Mouse (Mus musculus): Measurements from ENCODE around the gene Srgap3.

Gene Srgap3

GRCm38 (mm10) chr6:112820298-112820992 is 126.6 kb downstream of the Srgap3 start:
- in situ Hi-C loops (cut with MboI, MseI): no loop called here

DNA sequence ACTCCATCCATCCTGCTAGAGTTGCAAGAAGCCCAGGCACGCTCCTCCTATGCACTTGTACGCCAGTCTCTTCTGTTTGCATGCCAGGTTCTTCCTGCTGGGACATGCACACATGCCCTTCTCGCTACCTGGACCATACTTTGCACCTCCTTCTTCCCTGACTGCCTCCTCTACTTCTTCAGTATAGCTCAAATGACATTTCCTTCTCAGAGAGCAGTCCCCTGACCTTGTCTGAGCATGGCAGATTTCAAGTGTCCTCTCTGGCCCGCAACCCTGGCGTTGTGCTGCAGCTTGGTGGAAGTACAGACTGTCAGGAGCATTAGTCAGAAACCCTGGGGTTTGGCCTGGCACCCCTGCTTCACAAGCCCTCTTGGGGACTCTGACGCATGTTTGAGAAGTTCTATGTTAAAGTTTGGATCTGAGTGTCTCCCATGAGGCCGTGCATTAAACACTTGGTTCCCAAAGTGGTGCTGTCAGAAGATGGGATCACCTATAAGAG is 128.6 kb downstream of the Srgap3 start:
- in situ Hi-C loops (cut with MboI, MseI): no loop called here

DNA sequence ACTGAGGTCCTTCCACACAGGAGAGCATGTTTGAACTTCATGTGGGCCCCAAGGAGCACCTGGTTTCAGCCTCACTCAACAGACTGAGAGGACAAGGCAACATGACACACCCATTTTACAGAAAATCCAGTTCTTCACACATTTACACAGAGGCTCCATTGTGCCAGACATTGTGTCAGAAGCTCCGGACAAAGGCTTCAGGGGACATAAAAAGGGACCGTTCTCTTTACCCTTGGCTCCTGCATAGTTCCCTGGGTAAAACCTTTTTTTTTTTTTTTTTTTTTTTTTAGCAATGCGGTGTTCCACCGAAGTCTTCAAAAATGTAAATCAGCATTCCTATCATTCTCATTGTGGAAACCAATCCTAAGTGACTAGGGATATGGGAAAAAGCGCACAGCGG is 131.5 kb downstream of the Srgap3 start:
- in situ Hi-C loops (cut with MboI, MseI): no loop called here

DNA sequence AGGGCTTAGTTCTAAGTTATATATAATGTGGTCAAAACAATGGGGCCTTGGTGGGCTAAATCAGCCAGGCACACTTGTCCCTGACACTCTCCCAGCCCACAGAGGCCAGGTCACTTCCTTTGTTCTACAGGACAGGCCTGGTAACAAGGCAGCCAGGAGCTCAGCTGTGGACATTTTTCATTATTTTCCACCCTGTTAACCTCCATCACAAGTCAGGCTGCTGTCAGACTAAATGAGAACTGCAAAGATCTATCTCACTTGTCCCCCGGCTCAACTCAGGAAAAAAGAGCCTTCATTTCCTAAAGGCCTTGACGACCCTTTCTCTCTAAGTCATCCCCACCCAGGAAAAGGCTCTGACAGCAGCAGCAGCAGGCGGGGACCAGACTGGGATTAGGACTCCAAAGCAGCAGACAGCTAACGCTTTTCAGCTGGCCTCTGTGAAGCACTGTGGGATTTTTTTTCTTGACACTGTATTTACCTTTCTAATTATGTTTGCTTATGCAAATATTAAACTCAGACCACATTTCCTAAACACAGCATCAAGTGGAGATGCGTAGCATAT is 132.5 kb downstream of the Srgap3 start:
- in situ Hi-C loops (cut with MboI, MseI): no loop called here

GRCm38 (mm10) chr6:112812884-112813283 is 134.2 kb downstream of the Srgap3 start:
- in situ Hi-C loops (cut with MboI, MseI): no loop called here

DNA sequence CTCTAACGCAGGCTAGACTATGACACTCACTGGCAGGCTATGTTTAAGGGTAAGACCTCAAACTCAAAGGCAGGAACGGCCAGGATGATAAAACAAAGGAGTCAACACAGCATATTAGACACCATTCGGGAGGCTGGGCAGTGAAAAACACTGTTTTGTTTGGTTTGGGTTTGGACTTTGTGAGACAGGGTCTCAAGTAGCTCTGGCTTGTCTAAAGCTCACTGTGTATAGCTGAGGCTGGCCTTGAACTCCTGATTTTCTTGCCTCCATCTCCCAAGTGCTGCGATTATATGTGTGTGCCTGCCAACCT is 136.6 kb downstream of the Srgap3 start:
- in situ Hi-C loops (cut with MboI, MseI): no loop called here

DNA sequence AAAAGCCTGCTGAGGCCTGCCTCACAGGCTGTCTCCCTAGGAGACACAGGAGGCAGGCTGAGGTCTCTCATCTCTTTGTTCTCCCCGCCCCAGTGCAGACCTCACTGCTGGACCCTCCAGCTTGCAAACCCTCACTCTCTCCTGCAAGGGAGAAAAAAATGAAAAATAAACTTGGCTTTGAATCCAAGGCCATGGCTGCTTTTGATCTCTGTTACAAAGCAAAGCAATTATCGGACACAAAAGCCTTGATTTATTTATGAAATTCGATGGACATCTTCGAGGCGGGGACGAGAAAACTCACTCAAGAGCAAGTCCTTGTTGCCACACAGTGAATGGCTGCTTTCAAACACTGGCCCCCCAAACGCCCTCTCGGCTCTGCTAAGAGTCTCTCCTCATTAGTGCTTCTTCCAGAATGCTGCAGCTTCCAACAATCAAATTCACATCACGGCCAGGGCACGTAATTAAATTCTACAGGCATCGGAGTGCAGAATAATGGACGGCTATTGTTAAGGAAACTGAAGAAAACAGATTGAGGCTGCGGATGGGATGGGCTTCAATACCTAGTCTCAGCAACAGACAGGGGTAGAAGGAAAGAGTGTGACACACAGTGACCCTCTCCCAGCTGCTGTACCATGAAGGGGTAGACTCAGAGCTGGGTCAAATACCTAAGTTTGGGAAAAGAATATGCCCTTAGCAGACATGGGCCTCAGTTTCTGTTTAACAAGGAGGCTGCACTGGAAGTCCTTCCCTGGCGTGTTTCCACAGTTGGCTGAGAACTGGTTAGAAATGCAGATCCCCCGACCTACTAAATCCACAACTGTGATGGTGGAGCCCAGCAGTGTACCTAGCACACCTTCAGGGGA is 137.2 kb downstream of the Srgap3 start:
- in situ Hi-C loops (cut with MboI, MseI): no loop called here

GRCm38 (mm10) chr6:112808738-112809137 is 138.3 kb downstream of the Srgap3 start:
- in situ Hi-C loops (cut with MboI, MseI): no loop called here

DNA sequence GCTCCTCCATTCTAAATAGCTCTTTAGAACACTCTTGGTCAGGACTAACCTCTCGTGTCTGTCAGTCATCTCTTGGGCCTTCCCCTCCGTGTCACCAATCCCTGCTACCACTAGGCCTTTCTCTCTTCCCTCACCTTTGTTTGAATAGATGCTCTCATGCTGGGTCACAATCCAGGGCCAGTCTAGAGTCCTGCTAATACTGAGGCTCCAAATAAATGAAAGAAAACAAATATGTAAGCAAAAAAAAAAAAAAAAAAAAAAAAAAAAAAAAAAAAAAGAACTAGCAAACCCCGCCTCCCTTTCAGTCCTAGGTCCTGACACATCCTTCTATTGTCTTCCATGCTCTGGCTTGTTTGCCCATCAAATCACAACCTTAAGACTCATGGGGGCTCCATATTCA is 145.1 kb downstream of the Srgap3 start:
- in situ Hi-C loops (cut with MboI, MseI): no loop called here

DNA sequence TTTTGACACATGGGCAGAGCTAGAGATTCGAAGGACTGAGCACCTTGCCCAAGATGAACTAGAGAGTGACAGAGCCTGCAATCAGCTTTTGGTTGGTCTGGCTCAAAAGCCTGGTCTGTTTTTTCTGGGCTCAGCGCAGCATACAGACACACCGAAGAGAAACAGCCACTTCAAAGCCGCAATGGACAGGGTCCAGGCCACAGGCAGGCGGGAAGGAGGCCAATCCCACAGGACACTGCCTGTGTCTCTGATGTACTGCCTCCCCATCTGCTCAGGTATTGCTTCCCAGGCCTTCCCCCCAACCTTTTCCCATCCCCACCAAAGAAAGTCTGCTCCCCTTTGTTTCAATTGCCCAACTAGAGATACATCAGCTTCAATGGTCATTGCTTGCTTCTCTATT is 148.7 kb downstream of the Srgap3 start:
- in situ Hi-C loops (cut with MboI, MseI): no loop called here

DNA sequence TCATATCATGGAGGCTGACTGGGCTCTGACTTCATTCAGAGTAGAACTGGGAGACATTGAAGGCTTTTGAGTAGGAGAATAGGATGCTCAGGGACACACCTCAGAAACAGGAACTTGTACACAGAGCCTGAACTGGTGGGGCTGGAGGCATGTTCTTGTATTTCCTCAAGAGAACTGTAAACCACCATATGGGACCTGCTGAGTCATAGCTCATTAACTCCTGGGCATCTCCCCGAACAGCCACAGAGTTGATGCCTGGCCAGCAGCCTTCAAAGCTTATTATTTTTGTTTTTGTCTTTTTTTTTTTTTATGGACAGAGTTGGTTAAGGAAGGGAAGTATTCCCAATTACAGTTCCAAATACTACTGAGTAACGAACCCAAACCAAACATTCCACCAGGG is 150.5 kb downstream of the Srgap3 start:
- in situ Hi-C loops (cut with MboI, MseI): no loop called here

DNA sequence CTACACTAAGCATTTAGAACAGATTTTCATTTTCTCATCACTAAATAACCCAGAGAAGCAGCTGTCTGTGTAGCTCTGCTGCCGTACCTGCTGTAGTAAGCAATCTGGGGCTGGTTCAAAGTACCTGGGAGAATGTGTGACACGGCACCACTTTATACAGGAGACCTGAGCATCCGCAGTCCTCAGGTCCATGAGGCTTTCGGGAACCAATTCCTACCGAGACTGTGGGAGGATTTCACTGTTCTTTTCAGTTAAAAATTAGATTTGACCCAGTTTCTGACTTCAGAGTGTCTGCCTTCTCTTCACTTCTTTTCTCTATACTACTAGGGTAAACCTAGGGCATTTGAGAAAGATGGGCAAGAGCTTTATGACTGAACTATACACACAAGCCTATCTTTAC is 153.2 kb downstream of the Srgap3 start:
- in situ Hi-C loops (cut with MboI, MseI): no loop called here

GRCm38 (mm10) chr6:112789901-112790300 is 157.2 kb downstream of the Srgap3 start:
- in situ Hi-C loops (cut with MboI, MseI): no loop called here

GRCm38 (mm10) chr6:112788617-112789016 is 158.4 kb downstream of the Srgap3 start:
- in situ Hi-C loops (cut with MboI, MseI): no loop called here

GRCm38 (mm10) chr6:112788174-112788573 is 158.9 kb downstream of the Srgap3 start:
- in situ Hi-C loops (cut with MboI, MseI): no loop called here

GRCm38 (mm10) chr6:112781409-112782093 is 165.5 kb downstream of the Srgap3 start:
- in situ Hi-C loops (cut with MboI, MseI): no loop called here

- in situ Hi-C loops (cut with MboI, MseI): no loop called here
These were observed 168.9 kb downstream of the Srgap3 start for GRCm38 (mm10) chr6:112778211-112778610.

DNA sequence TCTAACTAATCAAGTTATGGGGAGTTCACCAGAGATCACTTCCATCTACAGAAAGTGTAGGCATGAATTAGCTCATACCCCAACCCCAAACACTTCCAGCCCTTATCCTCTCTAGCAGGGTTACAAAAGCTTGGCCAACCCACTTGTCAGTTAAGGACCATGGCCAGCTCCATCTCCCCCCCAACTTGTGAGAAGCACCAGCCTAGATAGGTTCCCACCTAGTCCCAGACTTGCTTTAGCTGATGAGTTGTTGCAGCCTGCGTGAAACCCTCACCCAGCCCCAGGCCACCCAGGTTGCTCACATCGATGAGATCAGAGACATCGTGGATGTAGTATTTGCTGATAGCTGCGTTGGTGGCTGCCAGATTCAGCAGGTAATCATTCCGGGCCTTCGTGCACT is 170.3 kb downstream of the Srgap3 start:
- in situ Hi-C loops (cut with MboI, MseI): no loop called here

DNA sequence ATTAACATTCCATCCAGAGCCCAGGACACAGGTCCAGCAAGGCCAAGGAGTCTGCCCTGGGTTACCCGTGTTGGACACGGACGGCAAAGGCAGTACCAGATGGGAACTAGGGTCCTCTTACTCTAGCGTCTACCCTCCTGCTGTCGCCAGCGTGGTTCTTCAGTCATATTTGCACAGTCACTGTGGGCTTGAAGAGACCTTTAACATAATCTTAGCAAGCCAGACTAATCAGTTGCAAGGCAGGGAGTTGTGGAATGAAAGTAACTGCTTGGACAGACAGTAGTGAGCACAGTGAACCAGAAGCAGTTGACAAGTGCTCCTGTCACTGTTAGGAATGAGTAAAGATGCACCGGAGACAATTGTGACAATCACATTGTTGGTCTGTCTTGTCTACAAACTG is 173.3 kb downstream of the Srgap3 start:
- in situ Hi-C loops (cut with MboI, MseI): no loop called here

GRCm38 (mm10) chr6:112770996-112771395 is 176.1 kb downstream of the Srgap3 start:
- in situ Hi-C loops (cut with MboI, MseI): no loop called here

DNA sequence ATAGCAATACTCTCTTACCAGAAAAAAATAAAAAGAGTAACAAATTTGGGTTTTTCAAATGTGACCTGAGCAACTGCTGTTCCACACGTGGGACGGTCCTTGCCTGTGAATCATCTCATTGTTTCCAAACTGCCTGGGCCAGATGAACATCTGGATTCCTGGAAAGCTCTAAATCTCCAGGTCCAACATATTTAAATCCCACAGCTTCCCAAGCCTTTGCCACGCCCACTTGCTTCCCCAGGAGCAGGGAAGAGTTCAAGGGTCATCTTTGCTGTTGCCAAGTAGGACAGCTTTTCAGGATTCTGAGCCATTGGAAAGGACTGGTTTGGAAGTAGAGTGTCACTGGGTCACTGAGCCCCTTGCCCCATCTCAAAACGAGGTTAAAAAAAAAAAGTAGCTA is 188.5 kb downstream of the Srgap3 start:
- in situ Hi-C loops (cut with MboI, MseI): no loop called here

DNA sequence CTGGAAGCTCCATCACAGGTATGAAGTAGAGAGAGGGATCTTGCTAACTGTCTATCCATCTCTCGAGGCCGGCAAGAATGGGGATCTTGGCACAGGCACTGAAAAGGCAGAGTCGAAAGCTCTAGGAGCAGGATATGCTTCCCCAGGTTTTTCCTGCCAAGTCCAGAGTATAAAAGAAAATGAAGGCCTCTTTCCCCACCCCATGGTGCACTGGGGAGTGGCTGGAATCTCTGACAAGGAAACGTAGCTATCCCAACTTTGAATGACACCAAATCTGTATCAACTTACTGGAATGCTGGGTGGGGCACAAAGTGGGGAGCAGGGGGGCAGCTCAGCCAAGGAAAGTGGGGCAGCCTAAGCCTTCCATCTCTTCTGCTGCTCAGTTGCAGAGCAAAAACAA is 190.2 kb downstream of the Srgap3 start:
- in situ Hi-C loops (cut with MboI, MseI): no loop called here

All from T-helper 17 cell (primary cell).